Mouse (Mus musculus): Measurements from ENCODE around the gene Lrrc57. TPM values are rescaled to one million over a fixed set of nuclear protein-coding genes. Genes with fewer than 3 reads are reported as not detected.

Gene Lrrc57
- total RNA-seq (2021): 10 to 100 TPM; 25.3 to 25.8 TPM
- long read RNA-seq, transcript Lrrc57-202 (6 exons, 1,962 nt): major isoform, 12 of 52 reads
- long read RNA-seq, transcript Lrrc57-204 (6 exons, 1,961 nt): minor isoform, 10 of 52 reads
- long read RNA-seq, partial matches to known transcripts: 1 of 52 reads
- long read RNA-seq, other reads (novel, unspliced or antisense): 27 of 52 reads

- DNase-seq (ENCODE audit: low spot score in 2 of 2): peak; percentile 93 to 94
Measured at GRCm38 (mm10) chr2:120608830-120609723, at the start of gene Lrrc57, which contains the start of gene Haus2. Gene Lrrc57, minus strand, starts transcription at chr2:120609520. Gene Haus2, plus strand, starts transcription at chr2:120609383.

GRCm38 (mm10) chr2:120658486-120658885, 49.2 kb upstream of the Lrrc57 start:
- DNase-seq (ENCODE audit: low spot score in 2 of 2): no peak

GRCm38 (mm10) chr2:120656711-120657110, 47.4 kb upstream of the Lrrc57 start:
- DNase-seq (ENCODE audit: low spot score in 2 of 2): no peak

- DNase-seq (ENCODE audit: low spot score in 2 of 2): no peak
Measured at GRCm38 (mm10) chr2:120655905-120656304, 46.6 kb upstream of the Lrrc57 start.

GRCm38 (mm10) chr2:120654693-120655092, 45.4 kb upstream of the Lrrc57 start:
- DNase-seq (ENCODE audit: low spot score in 2 of 2): no peak

- DNase-seq (ENCODE audit: low spot score in 2 of 2): no peak
Measured at GRCm38 (mm10) chr2:120652925-120653284, 43.6 kb upstream of the Lrrc57 start.

GRCm38 (mm10) chr2:120652256-120652924, 43.1 kb upstream of the Lrrc57 start:
- DNase-seq (ENCODE audit: low spot score in 2 of 2): no peak

- no peak for DNase-seq (ENCODE audit: low spot score in 2 of 2)
Measured at GRCm38 (mm10) chr2:120646777-120647176, 37.5 kb upstream of the Lrrc57 start.

GRCm38 (mm10) chr2:120643836-120644235, 34.5 kb upstream of the Lrrc57 start:
- peak in 1 of 2 experiments; percentile 35 for DNase-seq (ENCODE audit: low spot score in 2 of 2)

GRCm38 (mm10) chr2:120640835-120641234, 31.5 kb upstream of the Lrrc57 start:
- DNase-seq (ENCODE audit: low spot score in 2 of 2): no peak

- DNase-seq (ENCODE audit: low spot score in 2 of 2): no peak
Measured at GRCm38 (mm10) chr2:120631957-120632356, 22.6 kb upstream of the Lrrc57 start.

- DNase-seq (ENCODE audit: low spot score in 2 of 2): no peak
Measured at GRCm38 (mm10) chr2:120631521-120631920, 22.2 kb upstream of the Lrrc57 start.

GRCm38 (mm10) chr2:120630655-120631054, 21.3 kb upstream of the Lrrc57 start:
- DNase-seq (ENCODE audit: low spot score in 2 of 2): no peak

- no peak for DNase-seq (ENCODE audit: low spot score in 2 of 2)
Measured at GRCm38 (mm10) chr2:120630246-120630645, 20.9 kb upstream of the Lrrc57 start.

- peak; percentile 94 to 97 for DNase-seq (ENCODE audit: low spot score in 2 of 2)
Measured at GRCm38 (mm10) chr2:120628886-120629735, 19.8 kb upstream of the Lrrc57 start, which contains the start of gene Stard9. Gene Stard9, plus strand, starts transcription at chr2:120629121.

- no peak for DNase-seq (ENCODE audit: low spot score in 2 of 2)
Measured at GRCm38 (mm10) chr2:120628076-120628865, 19.0 kb upstream of the Lrrc57 start.

- DNase-seq (ENCODE audit: low spot score in 2 of 2): no peak
Measured at GRCm38 (mm10) chr2:120622920-120623319, 13.6 kb upstream of the Lrrc57 start.

- DNase-seq (ENCODE audit: low spot score in 2 of 2): no peak
Measured at GRCm38 (mm10) chr2:120619538-120619937, 10.2 kb upstream of the Lrrc57 start.

GRCm38 (mm10) chr2:120616279-120617163, 7.2 kb upstream of the Lrrc57 start:
- DNase-seq (ENCODE audit: low spot score in 2 of 2): no peak

Data from layer of hippocampus, postnatal 10 days (tissue).